Mouse (Mus musculus) thymus, postnatal 25 days (tissue): ENCODE data around the gene 2810004N23Rik.
A peak's percentile ranks its signal among the peaks of the same experiment; 100 is the strongest.
"Not testable (repeated sequence)": the region's sequence is repeated elsewhere in the genome, so short reads cannot be mapped to it uniquely, and the experiment has no call there.

Source experiments
- DNase-seq: peaks from one replicate; pipeline ENCODE4 v3.0.0; 2022

Gene 2810004N23Rik

DNA sequence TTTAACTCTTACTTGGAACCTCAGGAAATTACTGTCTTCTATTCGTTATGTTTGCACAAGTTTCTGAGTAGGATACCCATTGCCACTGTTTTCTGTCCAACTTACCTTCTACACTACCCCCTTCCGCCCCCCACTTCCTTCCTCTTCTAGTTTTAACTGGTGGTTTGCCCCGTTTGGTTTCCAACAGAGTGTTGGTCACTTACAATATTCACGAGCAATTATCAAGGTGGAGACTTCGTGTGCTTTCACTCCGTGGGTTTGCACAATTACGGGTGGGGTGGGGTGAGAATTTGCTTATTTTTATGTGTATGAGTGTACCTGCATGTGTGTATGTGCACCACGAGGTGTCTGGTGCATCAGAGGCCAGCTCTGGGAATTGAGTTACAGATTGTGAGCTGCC lies 809 bp upstream of the 2810004N23Rik start:
- peak; percentile 22 for DNase-seq

DNA sequence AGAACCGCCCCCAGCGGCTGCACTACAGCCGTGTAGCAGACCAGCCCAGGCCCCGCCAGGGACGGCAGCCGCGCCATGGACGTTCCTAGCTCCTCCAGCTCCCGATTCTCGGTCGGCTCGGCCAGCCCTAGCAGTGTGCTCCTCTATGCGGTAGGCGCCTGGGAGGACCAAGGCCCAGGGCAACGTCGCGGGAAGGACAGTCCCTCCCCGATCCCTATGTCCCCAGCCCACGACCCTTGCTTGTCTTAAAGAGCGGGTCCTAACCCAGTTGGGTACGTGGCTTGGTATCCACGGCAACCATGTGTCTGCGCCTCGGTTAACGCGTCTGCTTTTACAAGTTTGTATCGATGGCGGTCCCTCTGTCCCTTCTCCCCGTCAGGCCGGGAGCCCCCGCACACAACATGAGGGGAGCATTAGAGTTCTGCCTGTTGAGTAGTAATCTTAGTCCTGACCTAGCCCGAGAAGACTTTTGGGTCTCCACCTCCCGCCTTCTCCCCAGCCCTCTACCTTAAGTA lies 300 bp upstream of the 2810004N23Rik start:
- no peak for DNase-seq

DNA sequence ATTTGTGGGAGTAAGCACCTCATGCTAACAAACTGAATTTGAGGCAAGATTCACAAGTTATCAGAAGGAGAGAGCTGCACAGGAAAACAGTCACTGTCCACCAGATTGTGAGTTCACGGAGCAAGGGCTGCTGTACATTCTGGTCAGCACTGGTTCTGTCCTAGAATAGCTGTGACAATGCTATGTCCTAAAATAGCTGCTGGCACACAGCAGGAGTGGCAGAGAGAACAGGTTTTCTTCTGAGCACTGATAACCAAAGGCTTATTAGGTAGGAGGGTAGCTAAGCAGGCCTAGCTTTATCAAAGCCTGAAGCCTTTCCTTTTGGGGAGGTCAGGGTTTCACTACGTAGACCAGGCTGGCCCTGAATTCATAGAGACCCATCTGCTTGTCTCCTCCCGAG lies 2.7 kb downstream of the 2810004N23Rik start:
- no peak for DNase-seq

DNA sequence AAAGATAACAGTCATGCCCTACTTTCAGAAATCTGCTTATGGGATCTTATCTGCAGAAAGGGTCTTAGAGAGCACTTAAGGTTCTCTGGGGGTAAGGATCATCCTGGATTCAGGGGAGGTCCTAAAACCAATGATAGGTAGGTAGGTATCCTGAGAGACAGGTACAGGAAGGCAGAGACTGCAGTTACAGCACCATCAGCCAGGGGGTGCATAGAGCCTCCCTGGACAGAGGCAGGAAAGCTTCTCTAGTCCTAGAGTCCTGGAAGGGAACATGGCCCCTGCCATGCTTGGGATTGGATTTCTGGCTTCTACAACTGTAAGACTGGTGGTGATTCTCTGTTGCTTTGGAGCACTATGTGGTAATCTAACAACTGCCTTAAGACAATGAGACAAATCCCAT lies 3.5 kb downstream of the 2810004N23Rik start:
- peak; percentile 46 for DNase-seq

GRCm38 (mm10) chr8:124853511-124853910 lies 9.4 kb downstream of the 2810004N23Rik start:
- no peak for DNase-seq

DNA sequence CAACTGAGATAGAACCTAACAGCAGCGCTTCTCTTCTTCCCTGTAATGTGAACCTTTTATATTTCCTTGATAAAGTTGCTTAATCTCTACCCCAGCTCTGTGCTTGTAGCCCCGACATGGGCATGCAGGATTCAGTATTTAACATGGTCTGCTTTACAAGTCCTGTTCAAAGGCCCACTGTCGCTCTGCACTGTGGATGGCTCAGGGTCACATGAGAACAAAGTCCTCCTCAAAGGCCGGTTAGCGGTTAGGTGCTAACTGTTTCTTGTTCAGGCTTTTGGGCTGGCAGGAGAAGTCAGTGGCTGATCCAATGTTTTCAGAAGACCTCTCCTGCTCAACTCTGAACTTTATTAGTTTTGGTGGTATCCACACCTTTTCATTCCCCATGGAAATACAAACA lies 17.3 kb downstream of the 2810004N23Rik start:
- no peak for DNase-seq

DNA sequence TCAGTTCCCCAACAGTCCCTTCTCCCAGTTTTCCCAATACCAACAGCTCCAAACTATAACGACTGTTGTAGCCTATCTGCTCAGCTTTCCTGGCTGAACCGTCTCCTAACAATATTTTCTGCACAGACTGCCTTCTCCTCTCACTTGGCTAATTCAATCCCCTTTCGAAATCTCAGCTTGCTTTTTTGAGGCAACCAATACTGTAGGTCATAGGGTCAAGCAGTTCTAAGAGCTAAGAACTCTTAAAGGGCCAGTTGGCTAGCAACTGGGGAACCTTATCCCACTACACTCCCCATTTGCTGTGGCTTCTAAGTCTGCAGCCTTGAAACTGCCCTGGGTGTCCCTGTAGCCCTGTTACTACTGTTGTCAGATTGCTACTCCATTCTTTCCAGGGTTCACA lies 17.8 kb downstream of the 2810004N23Rik start:
- no peak for DNase-seq

DNA sequence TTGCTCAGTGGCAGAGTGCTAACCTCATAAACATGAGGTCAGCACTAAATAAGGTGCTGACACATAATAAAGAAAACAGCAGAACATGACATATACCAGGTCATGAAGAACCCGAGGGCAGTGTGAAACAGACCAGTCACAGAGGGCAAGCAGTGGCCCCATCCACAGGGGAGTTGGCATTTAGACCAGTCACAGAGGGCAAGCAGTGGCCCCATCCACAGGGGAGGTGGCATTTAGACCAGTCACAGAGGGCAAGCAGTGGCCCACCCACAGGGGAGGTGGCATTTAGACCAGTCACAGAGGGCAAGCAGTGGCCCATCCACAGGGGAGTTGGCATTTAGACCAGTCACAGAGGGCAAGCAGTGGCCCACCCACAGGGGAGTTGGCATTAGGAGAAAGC lies 20.0 kb downstream of the 2810004N23Rik start:
- not testable (repeated sequence) for DNase-seq

GRCm38 (mm10) chr8:124841775-124842174 lies 21.1 kb downstream of the 2810004N23Rik start:
- no peak for DNase-seq

DNA sequence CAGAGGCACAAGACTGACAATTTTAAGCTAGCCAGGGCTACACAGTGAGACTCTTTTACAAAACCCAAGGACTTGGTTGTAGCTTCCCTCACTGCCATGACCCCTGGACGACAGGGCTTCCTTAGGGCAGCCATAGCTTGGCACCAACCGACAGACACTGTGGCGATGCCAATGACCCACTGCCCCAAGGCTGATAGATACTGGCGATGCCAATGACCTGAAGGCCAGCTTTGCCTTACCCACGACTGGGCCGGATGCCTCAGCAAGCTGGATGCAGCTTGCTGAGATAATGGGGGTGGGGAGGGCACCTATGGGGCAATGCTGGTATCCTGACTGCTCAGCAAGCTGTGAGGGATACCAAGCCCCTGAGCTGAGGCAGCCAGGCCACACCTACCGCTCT lies 22.0 kb downstream of the 2810004N23Rik start:
- no peak for DNase-seq

DNA sequence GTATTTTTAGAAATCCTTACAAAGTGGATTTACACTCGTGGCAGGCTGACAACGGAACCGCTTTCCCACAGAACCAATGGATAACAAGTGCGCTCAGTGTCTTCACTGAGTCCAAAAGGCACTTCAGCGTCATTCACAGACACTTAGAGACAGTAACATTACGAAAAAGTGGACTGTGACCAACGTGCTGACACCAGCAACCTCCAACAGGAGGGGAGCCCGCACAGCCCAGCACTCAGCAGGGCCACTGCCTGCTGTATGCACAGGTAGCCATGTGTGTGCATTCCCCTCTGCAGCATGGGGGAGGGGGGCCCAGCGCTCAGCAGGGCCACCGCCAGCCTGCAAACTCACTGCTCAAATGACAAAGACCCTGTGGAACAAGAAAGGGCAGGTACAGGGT lies 23.5 kb downstream of the 2810004N23Rik start:
- DNase-seq = no peak

DNA sequence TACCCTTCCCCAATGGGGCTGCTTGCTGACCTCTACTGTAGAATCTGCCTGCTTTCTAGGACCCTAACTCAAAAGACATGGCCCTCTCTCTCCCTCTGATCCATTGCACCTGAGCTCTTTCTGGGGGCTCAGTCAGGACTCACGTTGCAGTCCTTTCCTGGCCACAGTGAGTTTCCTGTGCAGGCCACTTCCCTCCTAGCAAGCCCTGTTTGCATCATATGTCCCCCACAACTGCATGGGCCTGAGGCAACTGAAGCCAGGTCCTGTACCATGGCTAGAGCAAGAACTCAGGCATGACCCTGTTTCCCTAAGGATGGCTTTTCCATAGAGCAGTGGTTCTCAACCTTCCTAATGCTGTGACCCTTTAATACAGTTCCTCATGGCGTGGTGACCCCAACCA lies 25.0 kb downstream of the 2810004N23Rik start:
- no peak for DNase-seq

DNA sequence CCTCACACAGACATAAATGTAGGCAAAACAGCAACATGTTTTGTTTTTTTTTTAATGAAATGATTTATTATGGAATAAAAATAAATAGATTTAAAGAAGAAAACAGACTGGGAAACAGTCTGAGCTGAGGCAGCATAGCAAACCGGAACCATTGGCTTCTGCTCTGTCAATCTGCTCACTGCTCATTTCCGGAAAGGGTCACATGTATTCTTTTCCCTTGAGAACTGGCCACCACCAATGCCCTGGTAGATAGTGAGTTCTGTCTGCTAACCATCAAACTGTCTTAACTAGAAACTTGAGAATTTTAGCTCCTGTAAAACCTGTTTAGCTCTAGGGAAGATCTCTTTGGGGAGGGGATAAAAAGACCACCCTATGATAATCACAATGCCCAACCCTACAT lies 26.0 kb downstream of the 2810004N23Rik start:
- DNase-seq = no peak

DNA sequence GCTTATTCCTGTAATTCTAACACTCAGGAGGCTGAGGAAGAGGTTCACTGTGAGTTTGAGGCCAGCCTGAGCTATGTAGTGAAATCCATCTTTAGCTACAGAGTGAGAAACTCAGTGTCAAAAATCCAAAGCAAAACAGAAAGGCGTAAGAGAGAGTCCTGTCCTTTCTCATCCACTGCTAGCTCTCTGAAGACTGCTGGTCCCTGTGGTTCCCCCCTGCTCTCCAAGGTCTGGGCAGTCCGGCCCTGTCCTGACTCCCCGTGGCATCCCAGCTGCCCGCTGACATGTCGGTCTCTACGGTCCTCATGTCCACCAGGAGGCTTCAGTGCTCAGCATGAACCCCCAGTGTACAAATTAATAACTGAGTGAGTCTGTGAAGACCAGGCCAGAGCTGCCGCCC lies 26.6 kb downstream of the 2810004N23Rik start:
- DNase-seq = no peak

DNA sequence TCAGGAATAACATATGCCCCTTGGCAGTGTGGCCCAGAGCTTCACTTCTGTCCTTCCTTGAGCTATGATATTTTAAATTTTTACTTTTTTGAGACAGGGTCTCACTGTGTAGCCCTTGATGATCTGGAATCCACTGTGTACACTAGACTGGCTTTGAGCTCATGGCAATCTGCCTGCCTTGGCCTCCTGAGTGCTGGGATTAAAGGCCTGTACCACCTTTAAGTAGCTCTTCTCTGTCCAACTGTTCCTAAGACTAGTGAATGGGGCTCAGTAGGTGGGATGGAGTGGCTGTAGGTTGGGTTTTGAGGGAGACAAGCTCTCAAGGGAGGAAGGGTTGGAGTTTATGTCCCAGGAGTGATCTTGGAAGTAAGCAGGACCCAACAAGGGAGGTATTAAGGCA lies 27.1 kb downstream of the 2810004N23Rik start:
- DNase-seq = no peak

DNA sequence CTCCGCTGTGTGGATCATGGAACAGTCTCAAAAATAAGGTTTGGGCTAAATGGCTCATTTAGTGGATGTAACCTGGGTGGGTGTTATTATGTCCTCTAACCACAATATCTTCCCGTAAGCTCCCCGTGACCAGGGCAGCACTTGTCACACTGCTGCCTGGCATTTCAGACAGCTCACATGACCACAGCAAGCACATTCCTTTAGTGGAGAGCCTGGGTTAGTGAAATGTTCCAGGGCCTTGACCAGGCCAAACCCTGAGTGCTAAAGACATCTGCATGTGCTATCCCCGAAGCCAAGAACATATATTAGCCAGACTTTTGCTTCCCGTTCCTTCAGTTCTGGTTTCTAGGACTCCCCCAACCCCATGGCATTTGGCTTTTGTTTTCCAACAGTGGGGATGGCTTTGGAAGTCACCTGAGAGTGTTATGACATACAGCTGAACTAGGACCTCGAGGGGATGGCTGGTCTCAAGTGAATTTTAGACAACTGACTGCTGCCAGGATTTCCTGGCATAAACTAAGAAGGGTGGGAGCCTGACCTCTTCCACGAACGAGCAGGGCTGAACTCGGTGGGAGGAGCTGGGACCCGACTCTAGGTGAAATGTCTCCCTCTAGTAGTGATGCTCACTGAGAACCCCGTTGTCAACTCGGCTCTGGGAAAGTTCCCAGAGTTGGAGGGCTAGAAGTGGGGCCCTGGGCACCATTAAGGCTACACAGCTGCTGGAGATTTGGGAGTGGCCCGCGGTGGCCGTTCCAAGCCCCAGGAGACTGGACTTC lies 29.3 kb downstream of the 2810004N23Rik start:
- DNase-seq = no peak

DNA sequence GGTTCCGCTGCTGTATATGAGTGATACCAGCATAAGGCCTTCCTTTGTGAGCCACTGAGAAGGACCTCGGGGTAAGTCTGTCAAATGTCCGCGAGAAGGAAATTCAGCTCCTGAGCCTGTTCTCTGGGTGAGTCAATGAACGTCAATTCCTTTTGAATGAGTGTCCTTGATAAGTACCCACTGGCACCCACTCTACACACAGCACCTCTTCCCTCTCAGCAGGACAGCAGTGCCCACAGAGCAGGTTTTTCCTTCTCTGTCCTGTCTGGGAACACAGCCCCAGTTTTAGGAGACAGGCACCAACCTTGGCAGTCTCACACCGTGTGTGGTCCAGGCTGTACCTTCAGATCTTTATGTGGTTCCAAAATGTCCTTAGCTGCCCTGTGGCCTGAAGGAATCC lies 31.0 kb downstream of the 2810004N23Rik start:
- no peak for DNase-seq

DNA sequence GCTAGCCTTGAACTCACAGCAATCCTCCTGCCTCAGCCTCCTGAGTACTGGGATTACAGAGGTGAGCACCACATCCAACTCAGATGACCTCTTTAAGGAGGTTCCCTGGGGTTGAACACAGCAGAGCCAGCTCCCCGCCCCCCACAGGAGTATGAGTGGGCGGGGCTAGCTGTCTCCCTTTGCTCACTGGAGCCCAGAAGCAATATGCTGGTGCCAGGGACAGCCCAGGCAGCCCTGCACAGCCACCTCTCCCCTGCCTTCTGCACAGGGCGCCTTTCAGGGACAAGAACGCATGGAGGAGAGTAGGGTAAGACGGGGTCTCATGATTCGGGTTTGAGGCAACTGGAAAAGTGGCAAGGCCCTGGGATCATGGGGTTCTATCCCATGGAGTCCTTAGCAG lies 31.4 kb downstream of the 2810004N23Rik start:
- no peak for DNase-seq

DNA sequence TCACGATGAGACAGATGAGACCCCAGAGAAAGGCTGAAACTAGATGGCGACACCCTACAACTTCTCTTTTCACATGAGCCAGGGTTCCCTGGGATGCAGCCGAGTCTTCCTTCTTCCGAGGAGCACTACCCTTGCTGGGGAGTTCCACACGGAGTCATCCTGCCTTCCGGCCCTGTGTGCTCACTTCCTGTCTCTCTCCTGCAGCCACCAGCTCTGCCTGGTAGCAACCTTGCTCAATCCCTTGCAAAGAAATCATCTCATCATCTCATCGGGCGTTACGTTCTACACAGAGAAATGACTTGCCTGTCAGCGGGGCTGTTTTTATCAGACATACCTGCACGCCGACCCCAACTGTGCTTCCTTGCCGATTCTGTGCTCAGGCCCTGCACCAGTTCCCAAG lies 32.9 kb downstream of the 2810004N23Rik start:
- DNase-seq = no peak

- DNase-seq = no peak
Measured at GRCm38 (mm10) chr8:124828561-124829240, 34.2 kb downstream of the 2810004N23Rik start.

GRCm38 (mm10) chr8:124827387-124827786 lies 35.5 kb downstream of the 2810004N23Rik start:
- DNase-seq = peak; percentile 31

GRCm38 (mm10) chr8:124826658-124827057 lies 36.3 kb downstream of the 2810004N23Rik start:
- no peak for DNase-seq

DNA sequence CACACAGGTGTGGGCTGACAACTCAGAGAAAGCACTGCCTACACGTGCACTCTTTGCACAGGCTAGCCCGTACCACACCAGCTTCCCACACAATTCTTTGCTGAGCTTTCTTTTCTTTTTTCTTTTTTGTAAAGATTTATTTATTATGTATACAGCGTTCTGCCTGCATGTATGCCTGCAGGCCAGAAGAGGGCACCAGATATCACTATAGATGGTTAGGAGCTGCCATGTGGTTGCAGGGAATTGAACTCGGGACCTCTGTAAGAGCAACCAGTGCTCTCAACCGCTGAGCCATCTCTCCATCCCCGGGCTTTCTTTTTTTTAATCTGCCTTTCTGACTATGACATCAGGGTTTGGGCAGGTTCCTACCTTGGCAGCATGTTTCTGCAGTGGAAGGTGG lies 39.4 kb downstream of the 2810004N23Rik start:
- DNase-seq = no peak

- no peak for DNase-seq
Measured at GRCm38 (mm10) chr8:124820125-124820524, 42.8 kb downstream of the 2810004N23Rik start.
